Mouse (Mus musculus) layer of hippocampus, adult 9-10 months (tissue): ENCODE measurements around the gene Elmo3.

Experiments
- DNase-seq: peaks from one replicate; pipeline ENCODE4 v3.0.0; 2022; ENCODE audit warnings: low spot score

Gene Elmo3

DNA sequence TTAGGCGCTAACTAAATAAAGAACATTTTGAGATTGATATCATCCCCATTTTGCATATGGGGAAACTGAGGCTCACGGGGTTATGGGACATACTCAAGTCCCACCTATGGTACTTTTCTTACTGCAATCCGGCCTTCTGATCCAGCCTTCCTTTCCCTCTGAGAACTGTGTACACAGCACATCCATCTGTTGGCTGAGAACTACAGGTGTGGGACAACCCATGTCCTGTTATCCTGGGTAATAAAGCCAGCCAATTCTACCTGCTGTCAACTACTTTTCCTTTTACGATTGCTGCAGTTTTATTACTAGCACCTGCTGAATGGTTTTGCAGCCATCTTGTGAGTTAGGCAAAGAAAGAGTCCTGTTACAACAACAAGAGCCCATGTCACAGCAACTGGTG, 49.1 kb downstream of the Elmo3 start:
- no peak for DNase-seq

- no peak for DNase-seq
Observed at GRCm38 (mm10) chr8:105355179-105356024, 50.0 kb downstream of the Elmo3 start.

GRCm38 (mm10) chr8:105356681-105357080, 51.3 kb downstream of the Elmo3 start:
- DNase-seq, result no peak

DNA sequence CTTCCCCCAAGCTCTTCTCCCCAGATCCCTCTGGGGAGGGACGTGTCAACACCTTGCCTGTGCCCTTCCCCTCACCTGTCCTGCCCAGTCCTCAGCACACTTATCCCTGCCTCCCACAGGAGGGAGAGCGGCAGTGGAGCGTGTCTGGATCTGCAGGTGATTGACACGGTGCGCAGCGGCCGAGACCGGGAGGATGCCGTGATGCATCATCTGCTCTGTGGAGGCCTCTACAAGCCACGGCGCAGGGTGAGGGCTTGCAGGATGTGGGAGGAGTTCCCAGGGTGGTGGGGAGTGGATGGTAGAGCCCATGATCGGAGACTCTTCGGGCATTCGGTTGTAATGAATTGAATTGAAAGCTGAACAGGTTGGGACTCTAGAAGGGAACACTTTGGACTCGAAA, 53.8 kb downstream of the Elmo3 start:
- no peak for DNase-seq

GRCm38 (mm10) chr8:105359646-105360045, 54.2 kb downstream of the Elmo3 start:
- DNase-seq, result no peak
